Mouse (Mus musculus) heart, postnatal 0 days (tissue): Measurements from ENCODE around the gene Phlda1.

Experiments used
- CTCF ChIP-seq: IDR thresholded peaks from 2 replicates; pipeline ENCODE4 v1.5.1; 2016; ENCODE audit warnings: antibody characterized with exemption, control low read depth, low read depth
- EP300 ChIP-seq: IDR thresholded peaks from 2 replicates; pipeline ENCODE4 v1.6.1; 2016; ENCODE audit warnings: antibody characterized with exemption, low read depth

GRCm38 (mm10) chr10:111482654-111483053 is 23.4 kb upstream of the Phlda1 start:
- no peak for TF ChIP-seq EP300
- no peak for TF ChIP-seq CTCF
